Mouse (Mus musculus): Measurements from ENCODE around the gene Apol6. TPM values are rescaled to one million over a fixed set of nuclear protein-coding genes. Genes with fewer than 3 reads are reported as not detected.

The Apol6 gene
- total and polyA plus RNA-seq, 3 experiments: not detected

GRCm38 (mm10) chr15:77037278-77038161, 7.0 kb upstream of the Apol6 start:
- Histone ChIP-seq H3K9ac (ENCODE audit: control insufficient read depth, low read depth, low read length, poor library complexity, severe bottlenecking) (no peak overlapping the region), H3K27me3 (ENCODE audit: control insufficient read depth in 1 of 2, insufficient read depth in 2 of 2, low read length in 2 of 2) (no peaks in the 10 kb centered on the region; a peak in 1 of 4 replicates), H3K4me1 (ENCODE audit: control insufficient read depth in 1 of 2, insufficient read depth in 2 of 2, low read length in 2 of 2) (no peaks in the 10 kb centered on the region), H3K36me3 (ENCODE audit: control insufficient read depth in 1 of 2, insufficient read depth in 2 of 2, low read length in 2 of 2) (no peaks in the 10 kb centered on the region), H3K9me3 (replicated peaks; ENCODE audit: insufficient read depth, low read length) (no peaks in the 10 kb centered on the region), H3K4me3 (ENCODE audit: control insufficient read depth in 1 of 2, insufficient read depth in 1 of 2, low read depth in 2 of 2, low read length in 2 of 2) (no peak overlapping the region), H3K27ac (ENCODE audit: control insufficient read depth, low read depth, low read length) (no peak overlapping the region), H3K79me2 (ENCODE audit: control insufficient read depth, insufficient read depth, low read length, poor library complexity) (no peaks in the 10 kb centered on the region)
- DNase-seq (ENCODE audit: low read depth, low spot score): no peak
- TF ChIP-seq USF1 (IDR thresholded peaks at IDR 0.05; ENCODE audit: low read depth, low read length) (no peak), POLR2AphosphoS2 (IDR thresholded peaks at IDR 0.05; ENCODE audit: low read length) (no peak), TCF12 (IDR thresholded peaks at IDR 0.05; ENCODE audit: low read depth, low read length) (no peak), RCOR1 (IDR thresholded peaks at IDR 0.05; ENCODE audit: low read depth, low read length) (no peak), USF2 (IDR thresholded peaks at IDR 0.05; ENCODE audit: borderline replicate concordance in 1 of 2, insufficient read depth in 1 of 2, low read depth in 1 of 2, low read length in 2 of 2) (no peak), POLR2AphosphoS5 (IDR thresholded peaks at IDR 0.05; ENCODE audit: borderline replicate concordance, low read depth, low read length) (no peak), CHD2 (IDR thresholded peaks at IDR 0.05; ENCODE audit: low read length) (no peak), ZNF384 (IDR thresholded peaks at IDR 0.05; ENCODE audit: low read depth, low read length) (no peak), SMC3 (IDR thresholded peaks at IDR 0.05; ENCODE audit: low read depth, low read length) (no peak), ZKSCAN1 (IDR thresholded peaks at IDR 0.05; ENCODE audit: low read depth, low read length) (no peak), NELFE (IDR thresholded peaks at IDR 0.05; ENCODE audit: low read depth, low read length) (no peak)

- no peak for DNase-seq (ENCODE audit: low read depth, low spot score)
- Histone ChIP-seq H3K27ac (ENCODE audit: control insufficient read depth, low read depth, low read length) (no peak overlapping the region), H3K4me3 (ENCODE audit: control insufficient read depth in 1 of 2, insufficient read depth in 1 of 2, low read depth in 2 of 2, low read length in 2 of 2) (no peak overlapping the region), H3K79me2 (ENCODE audit: control insufficient read depth, insufficient read depth, low read length, poor library complexity) (no peaks in the 10 kb centered on the region), H3K9me3 (replicated peaks; ENCODE audit: insufficient read depth, low read length) (no peaks in the 10 kb centered on the region), H3K27me3 (ENCODE audit: control insufficient read depth in 1 of 2, insufficient read depth in 2 of 2, low read length in 2 of 2) (no peaks in the 10 kb centered on the region; a peak in 1 of 4 replicates), H3K36me3 (ENCODE audit: control insufficient read depth in 1 of 2, insufficient read depth in 2 of 2, low read length in 2 of 2) (no peaks in the 10 kb centered on the region), H3K9ac (ENCODE audit: control insufficient read depth, low read depth, low read length, poor library complexity, severe bottlenecking) (no peak overlapping the region), H3K4me1 (ENCODE audit: control insufficient read depth in 1 of 2, insufficient read depth in 2 of 2, low read length in 2 of 2) (no peaks in the 10 kb centered on the region)
- no peak for TF ChIP-seq ETS1 (IDR thresholded peaks at IDR 0.05; ENCODE audit: low read depth, low read length)
- TF ChIP-seq GABPA (IDR thresholded peaks at IDR 0.05; ENCODE audit: low read depth, low read length): no peak
- TF ChIP-seq ZC3H11A (IDR thresholded peaks at IDR 0.05; ENCODE audit: low read depth, low read length): no peak
- no peak for TF ChIP-seq CHD1 (IDR thresholded peaks at IDR 0.05; ENCODE audit: low read depth, low read length)
- no peak for TF ChIP-seq JUND (IDR thresholded peaks at IDR 0.05; ENCODE audit: low read depth, low read length)
- no peak for TF ChIP-seq HCFC1 (IDR thresholded peaks at IDR 0.05; ENCODE audit: low read depth, low read length)
- TF ChIP-seq MYB (IDR thresholded peaks at IDR 0.05; ENCODE audit: low read depth, low read length): no peak
These were observed 5.3 kb upstream of the Apol6 start for GRCm38 (mm10) chr15:77039211-77039700.

All from MEL (cell line).